Mouse (Mus musculus): ENCODE data around the gene Rad9a.

- TF ChIP-seq CTCF (IDR thresholded peaks at IDR 0.05; ENCODE audit: control insufficient read depth, insufficient read depth, insufficient read length) (no peak), MYOD1 (IDR thresholded peaks at IDR 0.05; ENCODE audit: control insufficient read depth, insufficient read length, low read depth) (no peak), USF1 (IDR thresholded peaks at IDR 0.05; ENCODE audit: low read depth) (no peak), FOSL1 (IDR thresholded peaks at IDR 0.05; ENCODE audit: insufficient read depth, low read length, poor library complexity, severe bottlenecking) (no peak)
Measured at GRCm38 (mm10) chr19:4227446-4227845, 26.0 kb upstream of the Rad9a start.

Data from C2C12 (cell line).